Mouse (Mus musculus) CH12.LX (cell line): Measurements from ENCODE around the gene Rab44.

Experiments used
- CTCF ChIP-seq, 2 experiments: IDR thresholded peaks in 1 of 2; conservative IDR thresholded peaks in 1 of 2; 2 replicates each; pipeline ENCODE4 v1.5.1; 2011 to 2012; ENCODE audit warnings: low read depth in 2 of 2, low read length in 2 of 2, improper control_type of control experiment in 1 of 2, inconsistent platforms in 1 of 2, mild to moderate bottlenecking in 1 of 2, moderate library complexity in 1 of 2
- MAX ChIP-seq: IDR thresholded peaks from 2 replicates; pipeline ENCODE4 v1.6.1; 2011; ENCODE audit warnings: low read length, improper control_type of control experiment
- POLR2A ChIP-seq: IDR thresholded peaks from 2 replicates; pipeline ENCODE4 v1.6.1; 2011; ENCODE audit warnings: low read depth, mild to moderate bottlenecking, improper control_type of control experiment, low read length
- RAD21 ChIP-seq: IDR thresholded peaks from 2 replicates; pipeline ENCODE4 v1.6.1; 2011; ENCODE audit warnings: low read depth, mild to moderate bottlenecking, low read length, improper control_type of control experiment, moderate library complexity
- UBTF ChIP-seq: IDR thresholded peaks from 2 replicates; pipeline ENCODE4 v1.6.1; 2012; ENCODE audit warnings: low read depth, mild to moderate bottlenecking, inconsistent platforms, low read length, improper control_type of control experiment, moderate library complexity

- no peak for TF ChIP-seq POLR2A
- TF ChIP-seq MAX = no peak
- no peak for TF ChIP-seq CTCF (conservative IDR thresholded peaks at IDR 0.05 in 1 of 2, IDR thresholded peaks at IDR 0.05 in 1 of 2; ENCODE audit: low read depth in 2 of 2, low read length in 2 of 2)
- TF ChIP-seq UBTF = no peak
- TF ChIP-seq RAD21 = no peak
These were observed 67.8 kb downstream of the Rab44 start for GRCm38 (mm10) chr17:29181751-29182150.
